Mouse (Mus musculus): ENCODE data around the gene Rtel1.

Rtel1 gene

GRCm38 (mm10) chr2:181322136-181322535 lies 2.6 kb downstream of the Rtel1 start:
- DNase-seq (ENCODE audit: inconsistent age in 2 of 2, low spot score in 1 of 2): no peak

GRCm38 (mm10) chr2:181326098-181326497 lies 6.6 kb downstream of the Rtel1 start:
- DNase-seq (ENCODE audit: inconsistent age in 2 of 2, low spot score in 1 of 2): peak; percentile 46 to 84

- DNase-seq (ENCODE audit: inconsistent age in 2 of 2, low spot score in 1 of 2): no peak
These were observed 13.0 kb downstream of the Rtel1 start for GRCm38 (mm10) chr2:181332542-181332941.

DNA sequence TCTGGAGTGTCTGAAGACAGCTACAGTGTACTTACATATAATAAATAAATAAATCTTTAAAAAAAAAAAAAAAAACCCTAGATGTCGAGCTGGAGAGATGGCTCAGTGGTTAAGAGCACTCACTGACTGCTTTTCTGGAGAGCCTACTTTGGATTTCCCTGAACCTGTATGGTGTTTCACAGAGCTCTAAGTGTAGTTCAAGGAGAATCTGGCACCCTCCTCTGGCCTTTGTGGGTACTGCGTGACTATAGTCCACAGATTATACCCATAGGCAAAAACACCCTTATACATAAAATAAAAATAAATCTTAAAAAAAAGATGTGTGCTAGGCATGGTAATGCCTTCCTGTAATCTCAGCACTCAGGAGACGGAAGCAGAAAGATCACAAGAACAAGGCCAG lies 14.5 kb downstream of the Rtel1 start:
- peak; percentile 55 to 89 for DNase-seq (ENCODE audit: inconsistent age in 2 of 2, low spot score in 1 of 2)

DNA sequence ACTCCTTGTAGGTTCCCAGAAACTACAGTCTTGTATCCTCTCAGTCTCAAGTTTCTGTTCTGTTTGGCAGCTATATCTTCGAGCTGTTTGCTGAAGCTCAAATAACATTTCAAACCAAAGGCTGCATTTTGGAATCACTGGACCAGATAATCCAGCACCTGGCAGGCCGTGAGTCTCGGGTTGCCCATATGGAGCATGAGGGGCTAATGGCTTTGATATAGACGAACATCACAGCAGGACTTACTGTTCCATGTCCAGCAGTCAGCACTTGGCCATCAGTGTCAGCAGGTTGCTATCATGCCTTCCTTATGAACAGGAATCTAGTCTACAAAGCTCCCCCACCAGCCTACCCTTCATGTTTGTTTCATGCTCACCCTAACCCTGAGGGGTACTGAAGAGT lies 20.9 kb downstream of the Rtel1 start:
- no peak for DNase-seq (ENCODE audit: inconsistent age in 2 of 2, low spot score in 1 of 2)

DNA sequence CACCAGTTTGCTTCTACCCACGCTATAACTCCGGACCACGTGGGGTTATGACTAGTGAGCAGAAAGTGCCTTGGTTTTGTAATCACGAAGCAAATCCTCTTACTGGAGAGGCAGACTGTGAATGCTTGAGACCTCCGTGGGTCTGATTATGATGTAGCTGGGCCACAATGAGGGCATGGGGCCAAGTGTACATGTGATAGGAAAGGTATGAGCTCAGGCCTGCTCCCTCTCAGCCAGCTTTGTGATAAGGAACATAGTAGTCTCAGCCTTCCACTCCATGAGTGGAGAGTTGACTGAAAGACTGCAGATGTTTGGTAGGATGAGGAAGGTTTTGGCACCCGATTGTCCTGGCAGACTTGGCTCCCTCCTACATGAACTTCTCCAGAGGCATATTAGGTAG lies 23.2 kb downstream of the Rtel1 start:
- DNase-seq (ENCODE audit: inconsistent age in 2 of 2, low spot score in 1 of 2): no peak

DNA sequence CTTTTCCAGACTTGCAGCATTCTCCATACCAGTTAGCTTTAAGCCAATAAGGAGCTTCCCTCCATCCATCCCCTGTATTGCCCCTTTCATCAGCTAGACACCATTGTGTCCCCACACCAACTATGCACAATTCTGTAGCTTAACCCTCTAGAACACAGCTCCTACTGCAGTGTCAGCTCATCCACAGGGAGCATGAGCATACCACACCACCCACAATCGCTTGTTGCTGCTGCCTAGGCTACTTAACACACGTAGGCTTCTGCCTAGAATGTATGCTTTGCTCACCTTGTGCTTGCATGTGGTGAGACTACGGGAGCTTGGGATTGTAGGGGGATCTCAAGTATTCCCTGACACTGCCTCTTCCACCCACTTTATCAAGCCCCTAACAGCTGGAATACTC lies 37.2 kb downstream of the Rtel1 start:
- no peak for DNase-seq (ENCODE audit: inconsistent age in 2 of 2, low spot score in 1 of 2)

- DNase-seq (ENCODE audit: inconsistent age in 2 of 2, low spot score in 1 of 2): no peak
These were observed 44.4 kb downstream of the Rtel1 start for GRCm38 (mm10) chr2:181363946-181364345.

GRCm38 (mm10) chr2:181364487-181364859 lies 44.9 kb downstream of the Rtel1 start:
- DNase-seq (ENCODE audit: inconsistent age in 2 of 2, low spot score in 1 of 2): no peak

- DNase-seq (ENCODE audit: inconsistent age in 2 of 2, low spot score in 1 of 2): peak; percentile 92 to 96
These were observed 45.5 kb downstream of the Rtel1 start, which contains the start of the genes Zgpat and Arfrp1 for GRCm38 (mm10) chr2:181364860-181365596. TSS of gene Zgpat (plus strand) at chr2:181364928. TSS of gene Arfrp1 (minus strand) at chr2:181365404.

DNA sequence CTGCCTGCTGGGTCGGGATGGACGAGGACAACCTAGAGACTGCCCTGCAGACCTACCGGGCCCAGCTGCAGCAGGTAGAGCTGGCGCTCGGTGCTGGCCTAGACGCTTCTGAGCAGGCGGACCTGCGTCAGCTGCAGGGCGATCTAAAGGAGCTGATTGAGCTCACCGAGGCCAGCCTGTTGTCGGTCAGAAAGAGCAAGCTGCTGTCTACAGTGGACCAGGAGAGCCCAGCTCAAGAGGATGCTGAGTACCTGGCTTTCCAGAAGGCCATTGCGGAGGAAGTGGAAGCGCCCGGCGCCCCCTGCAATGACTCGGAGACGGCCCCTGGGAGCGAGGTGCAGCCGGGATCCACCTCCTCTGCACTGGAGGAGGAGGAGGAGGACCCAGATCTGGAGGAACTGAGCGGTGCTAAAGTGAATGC lies 46.1 kb downstream of the Rtel1 start:
- no peak for DNase-seq (ENCODE audit: inconsistent age in 2 of 2, low spot score in 1 of 2)

GRCm38 (mm10) chr2:181370001-181370400 lies 50.5 kb downstream of the Rtel1 start:
- no peak for DNase-seq (ENCODE audit: inconsistent age in 2 of 2, low spot score in 1 of 2)

DNA sequence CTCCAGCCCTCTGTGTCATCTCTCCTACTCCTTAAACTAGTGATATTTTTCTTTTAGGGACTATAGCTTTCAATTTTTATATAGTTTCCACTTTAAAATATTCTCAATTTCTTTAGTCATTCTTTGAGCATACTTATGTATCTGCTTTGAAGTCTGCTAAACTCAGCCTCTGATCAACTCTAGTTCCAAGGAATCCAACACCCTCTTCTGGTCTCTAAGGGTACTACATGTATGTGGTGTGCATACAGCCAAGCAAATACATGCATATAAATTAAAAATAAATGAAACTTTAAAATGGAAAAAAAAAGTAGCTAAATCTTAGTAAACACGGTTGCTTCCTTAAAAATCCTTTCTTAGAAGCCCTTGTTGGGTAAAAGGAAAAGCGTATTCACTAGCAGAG lies 56.2 kb downstream of the Rtel1 start:
- peak in 1 of 2 experiments; percentile 63 for DNase-seq (ENCODE audit: inconsistent age in 2 of 2, low spot score in 1 of 2)

- no peak for DNase-seq (ENCODE audit: inconsistent age in 2 of 2, low spot score in 1 of 2)
These were observed 57.7 kb downstream of the Rtel1 start for GRCm38 (mm10) chr2:181377230-181377629.

DNA sequence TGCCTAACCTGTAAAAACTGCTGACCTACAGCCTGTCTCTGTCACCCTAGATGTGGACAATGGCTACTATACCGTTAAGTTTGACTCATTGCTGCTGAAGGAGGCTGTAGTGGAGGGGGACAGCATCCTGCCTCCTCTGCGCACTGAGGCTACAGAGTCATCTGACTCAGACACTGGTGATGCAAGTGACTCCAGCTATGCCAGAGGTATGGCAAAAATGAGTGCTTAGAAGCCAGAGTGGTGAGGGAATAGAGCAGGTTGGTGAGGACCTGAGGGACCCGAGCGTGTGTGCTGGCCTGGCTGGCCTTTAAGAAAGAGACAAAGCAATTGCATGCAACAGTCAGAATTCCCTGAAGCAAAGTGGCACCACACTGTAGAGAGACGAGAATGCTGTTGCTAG lies 59.2 kb downstream of the Rtel1 start:
- DNase-seq (ENCODE audit: inconsistent age in 2 of 2, low spot score in 1 of 2): no peak

DNA sequence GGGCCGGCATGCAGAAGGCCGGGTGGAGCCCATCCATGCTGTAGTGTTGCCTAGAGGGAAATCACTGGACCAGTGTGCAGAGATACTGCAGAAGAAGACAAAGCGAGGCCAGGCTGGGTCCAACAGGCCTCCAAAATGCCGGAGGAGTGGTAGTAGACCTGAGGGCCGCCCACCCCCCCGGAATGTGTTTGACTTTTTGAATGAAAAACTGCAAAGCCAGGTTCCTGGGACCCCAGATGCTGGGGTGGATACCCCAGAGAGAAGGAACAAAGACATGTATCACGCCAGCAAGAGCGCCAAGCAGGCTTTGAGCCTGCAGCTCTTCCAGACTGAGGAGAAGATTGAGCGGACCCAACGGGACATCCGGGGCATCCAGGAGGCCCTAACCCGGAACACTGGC lies 60.2 kb downstream of the Rtel1 start, which contains the start of gene Lime1:
Lime1 (plus strand) TSS at position 301 of the 400 bp plus-strand sequence.
- DNase-seq (ENCODE audit: inconsistent age in 2 of 2, low spot score in 1 of 2): no peak

DNA sequence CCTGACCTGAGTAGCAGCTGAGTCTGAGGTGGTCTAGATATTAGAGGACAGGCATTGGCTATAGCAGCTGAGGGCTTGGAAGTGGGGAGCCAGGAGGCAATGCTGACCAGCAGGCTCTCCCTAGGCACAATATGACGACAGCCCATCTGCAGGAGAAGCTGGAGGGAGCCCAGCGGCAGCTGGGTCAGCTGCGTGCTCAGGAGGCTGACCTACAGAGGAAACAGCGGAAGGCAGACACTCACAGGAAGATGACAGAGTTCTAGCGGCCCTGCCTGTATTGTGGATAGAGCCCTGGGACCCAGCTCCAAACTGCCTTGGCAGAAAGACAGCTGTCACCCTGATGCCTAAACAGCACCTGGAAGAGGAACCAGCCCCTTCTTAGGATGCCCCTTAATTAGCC lies 60.7 kb downstream of the Rtel1 start:
- no peak for DNase-seq (ENCODE audit: inconsistent age in 2 of 2, low spot score in 1 of 2)

DNA sequence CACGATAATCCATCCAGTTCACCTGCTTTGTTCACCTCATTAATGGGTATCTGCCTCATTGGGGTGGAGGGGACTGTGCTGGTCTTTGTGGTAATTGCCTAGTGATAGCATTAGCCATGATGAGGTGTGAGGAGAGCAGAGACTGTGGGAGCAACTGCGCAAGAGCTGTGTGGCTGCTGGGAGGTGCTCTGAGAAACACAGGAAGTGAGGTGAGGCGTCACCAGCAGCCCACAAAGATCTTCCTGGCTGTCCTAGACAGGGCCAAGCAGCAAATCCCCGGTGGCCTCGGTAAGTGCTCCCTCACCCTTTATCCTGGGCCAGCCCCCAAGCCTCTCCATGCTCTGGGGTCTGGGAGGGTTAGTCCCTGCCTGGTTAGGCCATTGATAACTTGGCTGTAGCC lies 61.6 kb downstream of the Rtel1 start:
- no peak for DNase-seq (ENCODE audit: inconsistent age in 2 of 2, low spot score in 1 of 2)

DNA sequence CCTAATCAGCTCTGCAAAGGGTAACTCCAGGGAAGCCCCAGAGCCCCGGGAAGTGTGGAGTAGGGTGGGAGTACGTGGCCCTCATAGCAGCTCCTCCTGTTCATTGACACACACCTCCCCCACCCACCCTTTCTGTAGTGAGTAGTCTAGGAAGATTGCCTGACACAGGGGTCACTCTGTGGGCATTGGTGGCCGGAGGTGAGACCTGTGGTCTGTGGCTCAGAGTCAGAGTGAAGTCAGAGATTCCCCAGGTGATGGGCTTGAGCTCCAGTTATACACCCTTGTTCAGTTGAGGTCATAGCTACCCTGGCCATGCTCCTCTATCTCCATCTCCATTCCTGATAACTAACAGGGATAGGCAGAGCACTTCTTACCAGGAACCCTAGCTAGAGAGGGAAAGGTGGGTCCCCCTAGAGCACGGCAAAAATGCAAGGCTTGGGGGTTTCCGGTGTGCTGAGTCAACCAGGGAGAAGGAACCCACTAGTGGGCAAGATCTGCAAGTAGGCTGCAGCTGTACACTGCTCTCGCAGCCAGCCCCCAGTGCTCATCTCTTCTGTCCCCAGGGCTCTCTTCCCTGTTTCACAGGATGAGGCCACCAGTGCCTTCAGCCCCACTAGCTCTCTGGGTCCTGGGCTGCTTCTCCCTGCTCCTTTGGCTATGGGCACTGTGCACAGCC lies 62.2 kb downstream of the Rtel1 start:
- no peak for DNase-seq (ENCODE audit: inconsistent age in 2 of 2, low spot score in 1 of 2)

DNA sequence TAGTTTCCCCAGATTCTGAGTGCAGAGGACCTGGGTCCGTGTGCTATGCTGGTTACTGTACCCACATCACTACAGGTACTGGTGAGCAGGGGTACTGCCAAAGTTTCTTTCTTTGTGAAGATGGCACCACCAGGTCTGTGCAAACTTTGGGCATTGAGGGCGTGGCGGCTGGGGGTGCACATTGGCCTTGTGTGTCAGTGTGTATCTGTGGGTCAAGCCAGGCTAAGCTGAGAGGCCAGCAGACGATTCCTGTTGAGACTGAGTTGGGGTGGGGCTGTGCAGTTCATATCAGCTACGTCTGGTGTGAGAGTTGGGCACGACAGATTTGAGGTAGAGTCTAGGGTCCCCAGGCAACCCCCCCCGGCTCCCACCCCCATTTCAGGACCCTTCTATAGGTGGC lies 64.9 kb downstream of the Rtel1 start:
- DNase-seq (ENCODE audit: inconsistent age in 2 of 2, low spot score in 1 of 2): no peak

DNA sequence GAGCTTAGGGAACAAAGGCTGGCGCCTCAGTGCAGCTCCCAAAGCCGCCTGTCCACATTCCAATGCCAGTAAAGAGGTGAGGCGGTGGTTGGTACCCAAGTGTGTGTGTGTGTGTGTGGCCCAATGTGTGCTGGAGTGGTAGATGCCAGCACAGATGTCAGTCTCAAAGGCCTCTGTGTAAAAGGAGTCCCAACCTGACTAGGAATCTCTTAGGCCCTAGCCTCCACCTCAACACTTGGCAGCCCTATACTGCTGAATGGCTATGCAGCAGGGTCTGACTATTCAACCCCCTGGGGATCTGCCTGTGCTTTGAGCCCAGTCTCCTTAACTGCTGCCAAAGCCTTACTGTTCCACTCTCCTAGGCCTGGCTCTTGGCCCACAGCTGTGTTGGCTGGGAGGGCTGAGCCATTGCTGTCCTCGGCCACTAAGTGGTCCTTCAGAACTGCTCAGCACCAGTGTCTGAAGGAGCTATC lies 65.4 kb downstream of the Rtel1 start:
- peak in 1 of 2 experiments; percentile 62 for DNase-seq (ENCODE audit: inconsistent age in 2 of 2, low spot score in 1 of 2)

GRCm38 (mm10) chr2:181385885-181386284 lies 66.3 kb downstream of the Rtel1 start:
- peak in 1 of 2 experiments; percentile 72 for DNase-seq (ENCODE audit: inconsistent age in 2 of 2, low spot score in 1 of 2)

Measured in adrenal gland, adult (tissue).